Mouse (Mus musculus): Measurements from ENCODE around the gene Nrcam. TPM values are rescaled to one million over a fixed set of nuclear protein-coding genes. Genes with fewer than 3 reads are reported as not detected.
A peak's percentile ranks its signal among the peaks of the same experiment; 100 is the strongest.
"Not testable (repeated sequence)": the region's sequence is repeated elsewhere in the genome, so short reads cannot be mapped to it uniquely, and the experiment has no call there.

The Nrcam gene
- 18.8 and 22.0 TPM in 2 replicates for polyA plus RNA-seq (2015; fragmentation: Nextera tagmentation; extraction: Ambion mirVana)

GRCm38 (mm10) chr12:44328381-44329315 lies at the start of gene Nrcam:
Nrcam (plus strand) TSS chr12:44328885.
- Histone ChIP-seq H3K4me2 (peak within 1 kb of the TSS; percentile 98), H3K27ac (peak within 1 kb of the TSS; percentile 50), H3K27me3 (no peaks in the 10 kb centered on the region), H3K4me3 (peak within 1 kb of the TSS; percentile 63), H3K36me3 (no peaks in the 10 kb centered on the region), H3K4me1 (peaks cover 12% of the 10 kb centered on the region), H3K9me3 (no peaks in the 10 kb centered on the region), H3K9ac (peak within 1 kb of the TSS; percentile 62)
- WGBS: 2% methylated on average over 59 of the region's 74 CpGs
- peak; percentile 84 for ATAC-seq (ENCODE audit: borderline replicate concordance, extremely low read depth, low FRiP score, low TSS enrichment)

GRCm38 (mm10) chr12:44280147-44280546 lies 48.5 kb upstream of the Nrcam start:
- not testable (repeated sequence) for H3K4me1 ChIP-seq; ATAC-seq (ENCODE audit: borderline replicate concordance, extremely low read depth, low FRiP score, low TSS enrichment); H3K36me3 ChIP-seq; H3K9me3 ChIP-seq; H3K4me2 ChIP-seq; H3K4me3 ChIP-seq; H3K27me3 ChIP-seq; H3K9ac ChIP-seq; H3K27ac ChIP-seq
- 61% methylated on average over 2 of the region's 2 CpGs for WGBS

- Histone ChIP-seq H3K27ac (no peak overlapping the region), H3K36me3 (peaks cover 8% of the 10 kb centered on the region), H3K27me3 (no peaks in the 10 kb centered on the region), H3K9me3 (no peaks in the 10 kb centered on the region), H3K9ac (no peak overlapping the region), H3K4me3 (no peak overlapping the region), H3K4me1 (no peaks in the 10 kb centered on the region), H3K4me2 (no peak overlapping the region)
- 71% methylated on average over 3 of the region's 3 CpGs for WGBS
- ATAC-seq (ENCODE audit: borderline replicate concordance, extremely low read depth, low FRiP score, low TSS enrichment): no peak
These were observed 47.2 kb upstream of the Nrcam start for GRCm38 (mm10) chr12:44281534-44281933.

- H3K36me3 ChIP-seq: peaks cover 13% of the 10 kb centered on the region
- H3K27ac ChIP-seq: no peak overlapping the region
- H3K9me3 ChIP-seq: no peaks in the 10 kb centered on the region
- H3K4me3 ChIP-seq: no peak overlapping the region
- no peaks in the 10 kb centered on the region for H3K4me1 ChIP-seq
- H3K27me3 ChIP-seq: no peaks in the 10 kb centered on the region
- H3K4me2 ChIP-seq: no peak overlapping the region
- no peak for ATAC-seq (ENCODE audit: borderline replicate concordance, extremely low read depth, low FRiP score, low TSS enrichment)
- 59% methylated on average over 9 of the region's 9 CpGs for WGBS
- no peak overlapping the region for H3K9ac ChIP-seq
These were observed 45.3 kb upstream of the Nrcam start for GRCm38 (mm10) chr12:44283378-44283777.

- Histone ChIP-seq H3K4me3 (no peak overlapping the region), H3K4me1 (no peaks in the 10 kb centered on the region), H3K27me3 (no peaks in the 10 kb centered on the region), H3K9ac (no peak overlapping the region), H3K9me3 (no peaks in the 10 kb centered on the region), H3K4me2 (no peak overlapping the region), H3K36me3 (peaks cover 20% of the 10 kb centered on the region), H3K27ac (no peak overlapping the region)
- ATAC-seq (ENCODE audit: borderline replicate concordance, extremely low read depth, low FRiP score, low TSS enrichment): no peak
- WGBS: 97% methylated on average over 8 of the region's 8 CpGs
These were observed 41.7 kb upstream of the Nrcam start for GRCm38 (mm10) chr12:44286992-44287391.

- Histone ChIP-seq H3K4me3 (no peak overlapping the region), H3K4me1 (no peaks in the 10 kb centered on the region), H3K27ac (no peak overlapping the region), H3K4me2 (no peak overlapping the region), H3K9ac (no peak overlapping the region), H3K36me3 (peaks cover 11% of the 10 kb centered on the region; the same call in 1 of the 2 replicates), H3K27me3 (no peaks in the 10 kb centered on the region), H3K9me3 (no peaks in the 10 kb centered on the region)
- ATAC-seq (ENCODE audit: borderline replicate concordance, extremely low read depth, low FRiP score, low TSS enrichment): no peak
These were observed 36.4 kb upstream of the Nrcam start for GRCm38 (mm10) chr12:44292281-44292680.

- Histone ChIP-seq H3K27ac (no peak overlapping the region), H3K36me3 (no peaks in the 10 kb centered on the region), H3K27me3 (no peaks in the 10 kb centered on the region), H3K4me3 (no peak overlapping the region), H3K9ac (no peak overlapping the region), H3K9me3 (no peaks in the 10 kb centered on the region), H3K4me1 (no peaks in the 10 kb centered on the region), H3K4me2 (no peak overlapping the region)
- no peak for ATAC-seq (ENCODE audit: borderline replicate concordance, extremely low read depth, low FRiP score, low TSS enrichment)
These were observed 27.9 kb upstream of the Nrcam start for GRCm38 (mm10) chr12:44300793-44301192.

- no peaks in the 10 kb centered on the region for H3K9me3 ChIP-seq
- no peak overlapping the region for H3K4me2 ChIP-seq
- H3K4me3 ChIP-seq: no peak overlapping the region
- 88% methylated on average over 1 of the region's 1 CpGs for WGBS
- peaks cover 10% of the 10 kb centered on the region for H3K36me3 ChIP-seq
- no peak for ATAC-seq (ENCODE audit: borderline replicate concordance, extremely low read depth, low FRiP score, low TSS enrichment)
- H3K9ac ChIP-seq: no peak overlapping the region
- no peaks in the 10 kb centered on the region for H3K4me1 ChIP-seq
- H3K27me3 ChIP-seq: no peaks in the 10 kb centered on the region
- no peak overlapping the region for H3K27ac ChIP-seq
These were observed 24.7 kb upstream of the Nrcam start for GRCm38 (mm10) chr12:44304012-44304411.

GRCm38 (mm10) chr12:44304869-44305268 lies 23.8 kb upstream of the Nrcam start:
- Histone ChIP-seq H3K4me1 (no peaks in the 10 kb centered on the region), H3K9me3 (no peaks in the 10 kb centered on the region), H3K27me3 (no peaks in the 10 kb centered on the region), H3K36me3 (peaks cover 10% of the 10 kb centered on the region), H3K9ac (no peak overlapping the region), H3K4me3 (no peak overlapping the region), H3K27ac (0 out of 2 replicates have a peak overlapping the region, but pooled peaks have one; percentile 47), H3K4me2 (no peak overlapping the region)
- ATAC-seq (ENCODE audit: borderline replicate concordance, extremely low read depth, low FRiP score, low TSS enrichment): peak; percentile 78; the same call in 1 of the 2 replicates
- WGBS: 47% methylated on average over 5 of the region's 5 CpGs

- Histone ChIP-seq H3K27ac (no peak overlapping the region), H3K9ac (no peak overlapping the region), H3K27me3 (no peaks in the 10 kb centered on the region), H3K36me3 (peaks cover 10% of the 10 kb centered on the region), H3K4me1 (no peaks in the 10 kb centered on the region), H3K9me3 (no peaks in the 10 kb centered on the region), H3K4me2 (no peak overlapping the region), H3K4me3 (no peak overlapping the region)
- 85% methylated on average over 3 of the region's 3 CpGs for WGBS
- ATAC-seq (ENCODE audit: borderline replicate concordance, extremely low read depth, low FRiP score, low TSS enrichment): no peak
These were observed 20.5 kb upstream of the Nrcam start for GRCm38 (mm10) chr12:44308221-44308620.

GRCm38 (mm10) chr12:44315212-44315611 lies 13.5 kb upstream of the Nrcam start:
- Histone ChIP-seq H3K4me1 (no peaks in the 10 kb centered on the region), H3K9ac (no peak overlapping the region), H3K4me2 (no peak overlapping the region), H3K9me3 (no peaks in the 10 kb centered on the region), H3K27me3 (no peaks in the 10 kb centered on the region), H3K4me3 (no peak overlapping the region), H3K36me3 (no peaks in the 10 kb centered on the region), H3K27ac (no peak overlapping the region)
- ATAC-seq (ENCODE audit: borderline replicate concordance, extremely low read depth, low FRiP score, low TSS enrichment): no peak
- 91% methylated on average over 2 of the region's 2 CpGs for WGBS

- no peaks in the 10 kb centered on the region for H3K36me3 ChIP-seq
- H3K4me1 ChIP-seq: peaks cover 9% of the 10 kb centered on the region
- no peak overlapping the region for H3K9ac ChIP-seq
- no peaks in the 10 kb centered on the region for H3K9me3 ChIP-seq
- H3K4me2 ChIP-seq: no peak overlapping the region
- ATAC-seq (ENCODE audit: borderline replicate concordance, extremely low read depth, low FRiP score, low TSS enrichment): no peak
- no peaks in the 10 kb centered on the region for H3K27me3 ChIP-seq
- no peak overlapping the region for H3K27ac ChIP-seq
- H3K4me3 ChIP-seq: no peak overlapping the region
These were observed 3.6 kb upstream of the Nrcam start for GRCm38 (mm10) chr12:44325091-44325490.

Data from lung, embryonic 15.5 days (tissue).